Mouse (Mus musculus) right cerebral cortex, postnatal 36 days (tissue): ENCODE data around the gene Amt.
"Not testable (repeated sequence)": the region's sequence is repeated elsewhere in the genome, so short reads cannot be mapped to it uniquely, and the experiment has no call there.

Experiments used
- DNase-seq, 2 experiments: peaks; one replicate each; pipeline ENCODE4 v3.0.0; 2022; ENCODE audit warnings: low spot score in 2 of 2, mixed read lengths in 1 of 2

Gene Amt

DNA sequence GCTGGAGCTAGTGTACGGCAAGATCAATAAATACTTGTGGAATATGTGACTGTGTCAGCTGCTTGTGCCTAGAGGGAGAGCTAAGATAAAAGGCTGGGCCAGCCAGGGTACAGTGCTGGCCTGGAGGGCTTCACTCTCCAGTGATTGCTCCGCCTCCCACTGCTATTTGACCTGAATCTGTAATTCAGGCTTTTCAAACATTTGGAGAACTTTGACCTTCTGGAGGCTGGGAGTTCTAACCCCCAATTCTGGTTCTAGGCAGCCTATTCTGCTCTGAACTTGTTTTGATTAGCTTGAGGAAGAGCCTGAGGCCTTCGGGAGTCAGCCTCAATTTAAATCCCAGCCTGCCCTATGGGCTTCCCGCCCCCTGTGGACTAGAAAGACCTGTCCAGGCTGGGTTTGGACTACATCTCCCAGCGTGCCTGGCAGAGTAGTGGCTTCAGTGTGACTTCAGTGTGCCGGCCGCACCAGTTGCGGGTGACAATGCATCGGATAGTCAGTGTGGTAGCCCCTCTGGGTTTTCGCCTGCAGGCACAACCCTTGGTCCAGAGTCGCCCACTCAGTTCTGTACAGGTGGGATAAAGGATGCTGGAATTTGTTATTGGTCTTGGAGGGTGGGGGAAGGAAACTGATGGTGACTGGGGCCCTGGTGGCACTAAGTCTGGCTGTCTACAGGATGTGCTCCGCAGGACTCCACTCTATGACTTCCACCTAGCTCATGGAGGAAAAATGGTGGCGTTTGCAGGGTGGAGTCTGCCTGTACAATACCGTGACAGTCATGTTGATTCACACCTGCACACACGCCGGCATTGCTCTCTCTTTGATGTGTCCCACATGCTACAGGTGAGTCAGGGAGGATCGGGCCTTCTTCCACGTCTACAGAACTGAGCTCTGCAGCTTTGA is at the start of gene Amt:
Gene Amt (plus strand): TSS at position 401 of the 903 bp plus-strand sequence.
- no peak for DNase-seq

DNA sequence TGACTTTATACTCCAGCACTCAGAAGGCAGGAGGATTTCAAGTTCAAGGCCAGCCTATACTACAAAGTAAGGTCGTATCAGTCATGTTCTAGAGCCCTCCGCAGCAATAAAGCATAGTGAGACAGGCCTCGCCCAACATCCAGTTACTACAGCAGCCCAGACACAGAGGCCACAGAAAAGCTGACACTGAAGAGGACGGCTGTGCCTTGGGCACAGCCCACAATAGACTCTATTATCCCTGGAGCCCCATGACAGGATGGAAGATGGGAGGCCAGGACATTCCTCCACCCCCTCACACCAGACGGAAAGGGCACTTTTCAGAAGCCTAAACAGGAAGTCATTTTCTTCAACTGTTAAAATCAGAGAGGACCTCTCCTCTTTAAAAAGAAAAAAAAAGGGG is 47.7 kb upstream of the Amt start:
- no peak for DNase-seq

DNA sequence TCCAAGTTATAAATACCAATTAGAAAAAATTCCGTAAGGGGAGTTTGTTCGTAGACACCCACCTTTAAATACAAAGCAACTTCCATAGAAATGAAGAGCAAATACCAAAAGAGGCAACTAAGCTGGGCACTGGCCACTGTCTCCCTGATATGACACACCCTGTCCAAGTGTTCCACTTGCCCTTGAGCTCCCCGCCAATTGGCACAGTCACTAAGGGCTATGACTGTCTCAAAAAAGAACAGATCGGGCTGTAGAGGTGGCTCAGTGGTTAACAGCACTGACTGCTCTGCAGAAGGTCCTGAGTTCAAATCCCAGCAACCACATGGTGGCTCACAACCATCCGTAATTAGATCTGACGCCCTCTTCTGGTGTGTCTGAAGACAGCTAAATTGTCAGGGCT is 44.8 kb upstream of the Amt start:
- no peak for DNase-seq

DNA sequence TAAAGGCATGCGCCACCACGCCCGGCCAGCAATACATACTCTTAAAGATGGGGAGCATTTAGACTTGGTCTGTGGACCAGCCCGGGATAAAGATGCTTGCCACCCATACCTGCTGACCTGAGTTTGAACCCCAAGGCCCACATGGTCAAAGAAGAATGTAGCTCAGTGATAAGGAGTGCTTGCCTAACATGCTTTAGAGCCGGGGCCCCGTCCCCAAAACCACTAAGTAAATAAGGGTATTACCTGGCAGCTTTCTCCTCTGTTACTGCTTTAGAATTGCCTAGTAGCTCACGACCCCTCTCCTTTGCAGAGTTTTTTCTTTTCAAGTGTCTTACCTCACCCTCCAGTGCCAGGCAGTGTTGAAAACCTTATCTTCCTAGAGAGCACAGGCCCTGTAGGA is 43.9 kb upstream of the Amt start:
- DNase-seq = no peak

DNA sequence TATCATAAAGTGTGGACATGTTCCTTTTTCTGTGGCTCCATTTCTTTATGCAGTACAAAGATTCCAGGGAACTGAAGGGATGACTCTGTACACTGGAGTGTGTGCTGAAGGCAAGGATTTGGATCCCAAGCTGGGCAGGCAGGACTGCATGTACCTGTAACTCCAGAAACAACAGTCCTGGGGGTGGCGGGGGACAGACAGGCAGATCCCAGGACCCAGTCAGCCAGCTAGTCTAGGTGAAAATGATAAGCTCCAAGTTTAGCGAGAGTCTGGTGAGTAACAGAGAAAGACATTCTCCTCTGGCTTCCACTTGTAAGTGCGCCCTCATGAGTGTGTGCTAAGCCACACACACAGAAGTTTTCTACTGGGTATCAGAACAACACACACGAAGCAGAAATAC is 36.1 kb upstream of the Amt start:
- DNase-seq = no peak

DNA sequence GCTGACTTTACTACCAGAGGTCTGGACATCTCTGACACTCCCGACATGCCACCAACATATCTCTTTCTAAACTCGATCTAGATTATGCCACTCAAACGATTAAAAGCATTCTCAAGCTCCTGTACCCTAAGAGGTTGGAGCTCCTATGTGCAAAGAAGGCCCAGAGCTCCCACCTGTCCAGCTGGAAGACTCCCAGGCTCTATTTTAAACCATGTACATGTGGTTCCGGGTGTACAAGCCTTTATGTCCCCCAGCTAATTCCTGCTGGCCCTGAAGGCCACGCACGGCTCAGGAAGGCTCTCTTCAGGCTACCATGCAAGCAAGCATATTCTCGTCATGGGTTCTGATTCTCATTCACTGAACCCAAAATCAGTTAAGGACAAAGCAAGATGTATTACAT is 34.8 kb upstream of the Amt start:
- no peak for DNase-seq

DNA sequence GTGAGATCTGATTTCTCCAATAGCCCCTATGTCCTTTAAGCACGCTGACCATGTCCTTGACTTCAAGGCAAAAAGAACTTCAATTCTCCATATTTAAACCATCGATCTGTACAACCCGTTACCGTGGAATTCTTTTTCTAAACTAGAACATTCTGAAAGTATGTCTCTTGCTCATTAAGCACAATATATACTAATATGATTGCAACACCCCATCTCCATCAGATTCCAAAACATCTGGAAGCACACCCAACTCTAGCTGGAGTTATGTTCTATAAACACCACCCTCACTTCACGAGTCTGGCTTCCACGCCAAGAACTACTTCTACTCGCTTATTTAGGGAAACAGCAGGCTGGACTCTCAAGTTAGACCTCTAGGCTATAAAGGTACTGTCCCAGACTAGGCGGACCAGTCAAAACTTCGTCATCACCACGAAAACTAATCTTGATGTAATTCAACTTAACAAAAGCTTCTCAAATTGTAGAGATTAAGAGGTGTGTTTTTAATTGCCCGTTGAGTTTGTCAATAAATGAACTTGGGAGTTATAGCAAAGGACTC is 34.1 kb upstream of the Amt start:
- DNase-seq = no peak

DNA sequence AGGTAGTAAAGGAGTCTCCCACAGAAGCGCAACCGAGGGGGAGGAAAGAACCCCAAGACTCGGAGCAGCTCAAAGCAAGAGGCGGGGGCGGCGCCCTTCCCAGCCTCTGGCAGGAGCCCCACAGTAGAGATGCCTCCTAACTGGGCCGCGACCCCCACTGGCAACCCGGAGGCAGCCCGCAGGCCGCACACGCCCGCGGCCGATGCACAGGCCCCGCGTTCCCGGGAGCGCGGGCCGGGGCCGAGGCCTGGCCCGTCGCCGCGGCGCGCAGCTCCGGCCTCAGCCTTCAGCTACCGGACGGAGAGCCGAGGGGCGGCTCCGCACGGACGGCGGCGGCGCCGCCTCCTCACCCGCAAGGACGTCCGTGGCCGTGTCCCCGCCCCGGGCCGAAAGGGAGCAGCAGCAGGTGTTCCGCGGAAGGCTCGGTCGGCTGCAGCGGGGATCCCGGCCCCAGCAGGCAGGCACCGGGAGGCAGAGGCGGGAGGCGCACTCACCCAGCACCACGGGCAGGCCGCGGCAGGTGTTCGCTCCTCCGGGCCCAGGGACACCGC is 33.4 kb upstream of the Amt start:
- peak; percentile 17 to 34 for DNase-seq

DNA sequence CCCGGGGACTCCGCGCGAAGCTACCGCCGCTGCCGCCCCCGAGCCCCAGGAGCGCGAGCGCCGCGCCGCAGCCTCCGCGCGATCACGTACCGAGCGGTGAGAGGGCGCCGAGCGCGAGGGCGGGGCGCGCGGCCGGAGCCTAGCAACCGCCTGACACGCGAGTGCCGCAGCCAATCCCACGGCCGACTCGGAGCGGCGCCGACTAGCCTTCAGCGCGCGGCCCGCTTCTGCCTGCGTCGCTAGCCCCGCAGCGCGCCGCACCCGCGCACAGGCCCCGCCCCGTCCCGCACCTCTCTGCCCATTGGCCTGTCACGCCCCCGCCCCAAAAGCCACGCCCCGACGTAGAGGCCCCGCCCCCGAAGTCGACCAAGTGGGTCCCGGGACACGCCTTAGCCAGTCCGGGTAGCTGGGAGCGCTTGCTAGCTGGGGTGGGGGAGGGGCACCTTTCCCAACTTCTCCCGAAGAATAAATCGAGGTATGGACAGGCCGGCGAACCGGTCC is 32.9 kb upstream of the Amt start, which contains the start of gene Dag1:
Gene Dag1 (minus strand): TSS at position 269 of the 501 bp plus-strand sequence.
- peak; percentile 98 for DNase-seq

DNA sequence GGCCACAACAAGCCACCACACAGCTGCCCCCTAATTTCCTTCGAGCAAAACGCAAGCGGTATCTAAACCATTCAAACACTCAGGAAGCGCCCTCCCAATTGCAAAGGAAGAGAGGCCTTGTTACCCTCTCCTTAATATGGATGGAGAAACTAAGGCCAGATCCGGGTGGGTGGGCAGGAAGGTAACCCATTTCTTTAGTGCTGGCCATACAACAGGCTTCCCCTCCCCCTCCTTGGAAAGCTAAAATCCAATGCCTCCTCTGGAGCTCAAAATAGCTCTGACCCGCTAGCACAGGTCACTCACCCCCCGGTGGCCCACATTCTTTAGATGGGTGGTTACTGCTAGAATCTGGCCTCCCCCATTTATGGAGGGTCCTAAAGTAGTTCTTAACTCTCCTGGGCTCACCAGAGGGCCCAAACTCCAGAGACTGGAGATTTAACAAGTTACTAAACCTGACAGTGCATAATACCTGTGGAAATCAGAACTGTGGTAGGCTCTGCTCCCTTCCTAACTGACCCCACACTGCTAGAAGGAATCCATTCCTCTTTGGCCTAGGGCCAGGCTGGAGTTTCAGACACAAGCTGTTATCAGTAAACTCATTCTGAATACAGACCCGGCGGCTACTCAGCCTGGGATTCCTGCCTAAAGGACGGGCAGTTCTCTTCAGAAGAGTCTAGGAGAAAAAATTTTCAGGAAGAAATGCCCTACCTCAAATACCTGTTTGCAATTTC is 32.3 kb upstream of the Amt start:
- DNase-seq = no peak

DNA sequence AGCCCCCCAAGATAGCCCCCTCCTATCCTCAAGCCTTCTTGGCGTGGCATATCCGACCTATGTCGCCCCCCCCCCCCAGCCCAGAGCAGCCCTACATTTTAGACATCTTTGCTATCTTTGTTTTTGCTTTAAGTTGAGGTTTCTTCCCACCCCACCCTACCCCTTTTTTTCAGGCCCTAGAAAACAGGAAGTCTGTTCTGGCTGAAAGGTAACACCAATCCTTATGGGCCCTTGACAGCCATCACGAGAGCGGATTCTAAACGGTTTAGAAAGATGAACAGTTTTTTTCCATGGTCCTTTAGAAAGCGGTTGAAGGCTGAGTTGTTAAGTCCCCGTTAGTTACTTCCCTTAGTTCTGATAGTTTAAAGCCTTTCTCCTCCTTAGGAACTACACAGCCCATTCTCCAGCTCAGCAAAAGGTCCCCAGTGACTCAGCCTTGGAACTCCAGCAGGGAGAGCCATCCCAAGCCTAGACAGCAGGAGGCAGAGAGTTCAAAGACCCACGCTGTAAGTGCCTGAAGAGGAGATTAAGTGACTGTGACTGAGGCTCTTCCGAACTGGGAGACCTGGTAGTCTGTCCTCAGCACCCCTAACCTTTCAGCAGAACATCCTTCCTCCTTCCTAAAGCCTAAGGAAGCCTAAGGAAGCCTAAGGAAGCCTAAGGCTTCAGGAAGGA is 30.3 kb upstream of the Amt start:
- DNase-seq = no peak

DNA sequence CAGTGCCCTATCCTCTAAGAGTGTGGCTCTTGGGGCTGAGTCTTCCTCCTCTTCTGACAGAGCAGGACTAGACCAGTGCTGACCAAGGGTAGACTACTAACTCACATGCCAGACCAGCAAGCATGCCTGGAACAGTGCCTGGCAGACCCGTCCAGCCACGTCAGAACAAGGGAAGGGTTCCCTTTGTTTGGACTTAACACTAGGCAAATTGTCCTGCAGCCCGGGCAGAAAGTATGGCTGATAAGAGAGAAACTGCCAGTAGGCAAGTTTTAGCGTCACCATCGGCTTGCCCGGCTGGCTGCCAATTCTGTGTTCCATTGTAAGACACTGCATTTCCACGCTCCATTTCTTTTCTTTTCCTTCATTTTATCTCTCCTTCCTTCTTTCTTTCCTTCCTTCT is 29.0 kb upstream of the Amt start:
- no peak for DNase-seq

DNA sequence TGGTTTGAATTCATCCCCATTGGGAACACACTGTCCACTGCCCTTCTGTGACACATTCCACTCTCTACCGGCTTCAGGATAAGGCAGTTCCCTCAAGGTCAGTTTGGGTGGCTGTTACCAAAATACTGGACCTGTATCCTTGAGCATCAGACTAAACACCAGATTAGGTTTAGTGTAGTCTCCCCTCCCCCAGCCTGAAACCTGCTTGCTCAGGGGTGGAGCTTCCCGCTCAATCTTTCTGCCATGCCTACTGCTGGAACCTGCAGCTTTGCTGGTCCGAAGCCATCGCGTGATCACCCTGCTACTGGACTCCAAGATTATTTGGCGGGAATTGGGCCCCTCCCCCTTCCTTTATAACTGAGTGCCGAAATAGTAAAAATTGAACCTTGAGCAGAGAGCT is 28.0 kb upstream of the Amt start:
- DNase-seq = not testable (repeated sequence)

DNA sequence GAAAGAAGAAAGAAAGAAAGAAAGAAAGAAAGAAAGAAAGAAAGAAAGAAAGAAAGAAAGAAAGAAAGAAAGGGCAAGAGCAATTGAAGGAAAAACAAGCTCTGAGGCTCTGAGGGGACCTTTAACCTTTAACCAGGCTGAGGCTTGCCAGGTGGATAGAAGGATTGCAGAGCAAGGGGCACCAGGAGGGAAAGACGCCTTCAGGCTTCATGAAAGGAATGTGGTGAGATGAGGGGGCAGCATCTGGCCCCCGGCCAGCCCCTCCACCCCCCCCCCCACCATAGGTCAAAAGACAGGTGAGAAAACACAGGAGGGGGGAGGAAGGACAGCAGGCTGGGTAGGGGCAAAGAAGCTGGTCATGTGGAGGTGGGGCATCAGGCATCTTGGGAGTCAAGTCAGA is 24.7 kb upstream of the Amt start:
- DNase-seq = no peak

DNA sequence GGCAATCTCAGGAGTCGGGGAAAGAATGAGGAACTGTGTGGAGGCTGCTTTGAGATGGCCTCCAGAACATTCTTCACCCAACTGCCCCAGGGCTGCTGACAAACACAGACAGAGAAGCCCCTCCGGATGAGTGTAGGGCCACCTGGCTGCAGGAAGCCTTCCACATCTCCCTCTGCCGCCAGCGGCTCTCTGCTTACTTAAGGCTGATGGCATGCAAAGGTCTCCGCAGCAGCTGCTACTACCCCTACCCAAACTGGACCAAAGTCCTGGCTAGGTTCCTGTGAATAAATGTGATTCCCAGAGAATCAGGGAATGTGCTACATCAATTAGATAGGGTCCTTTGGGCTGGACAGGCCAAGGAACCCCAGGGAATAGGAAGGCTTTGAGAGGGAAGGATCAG is 24.0 kb upstream of the Amt start:
- DNase-seq = no peak

DNA sequence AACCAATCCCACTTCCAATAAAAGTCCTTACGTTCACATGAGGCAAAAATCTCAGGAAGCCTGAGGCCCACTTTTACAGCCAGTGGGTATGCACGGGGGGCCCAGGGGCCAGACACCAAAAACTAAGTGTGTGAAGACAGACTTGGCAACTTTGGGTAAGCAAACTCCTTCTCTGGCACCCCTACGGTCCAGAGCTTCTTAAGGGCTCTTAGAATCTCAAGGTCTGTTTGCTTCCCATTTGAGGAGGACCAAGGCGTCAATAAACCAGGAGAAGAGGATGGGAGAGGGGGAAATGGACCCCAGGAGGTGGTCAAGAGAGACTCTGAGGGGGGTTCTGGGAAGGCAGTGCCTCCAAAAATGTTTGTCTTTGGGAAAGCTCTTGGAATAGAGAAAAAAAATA is 23.2 kb upstream of the Amt start:
- DNase-seq = no peak

DNA sequence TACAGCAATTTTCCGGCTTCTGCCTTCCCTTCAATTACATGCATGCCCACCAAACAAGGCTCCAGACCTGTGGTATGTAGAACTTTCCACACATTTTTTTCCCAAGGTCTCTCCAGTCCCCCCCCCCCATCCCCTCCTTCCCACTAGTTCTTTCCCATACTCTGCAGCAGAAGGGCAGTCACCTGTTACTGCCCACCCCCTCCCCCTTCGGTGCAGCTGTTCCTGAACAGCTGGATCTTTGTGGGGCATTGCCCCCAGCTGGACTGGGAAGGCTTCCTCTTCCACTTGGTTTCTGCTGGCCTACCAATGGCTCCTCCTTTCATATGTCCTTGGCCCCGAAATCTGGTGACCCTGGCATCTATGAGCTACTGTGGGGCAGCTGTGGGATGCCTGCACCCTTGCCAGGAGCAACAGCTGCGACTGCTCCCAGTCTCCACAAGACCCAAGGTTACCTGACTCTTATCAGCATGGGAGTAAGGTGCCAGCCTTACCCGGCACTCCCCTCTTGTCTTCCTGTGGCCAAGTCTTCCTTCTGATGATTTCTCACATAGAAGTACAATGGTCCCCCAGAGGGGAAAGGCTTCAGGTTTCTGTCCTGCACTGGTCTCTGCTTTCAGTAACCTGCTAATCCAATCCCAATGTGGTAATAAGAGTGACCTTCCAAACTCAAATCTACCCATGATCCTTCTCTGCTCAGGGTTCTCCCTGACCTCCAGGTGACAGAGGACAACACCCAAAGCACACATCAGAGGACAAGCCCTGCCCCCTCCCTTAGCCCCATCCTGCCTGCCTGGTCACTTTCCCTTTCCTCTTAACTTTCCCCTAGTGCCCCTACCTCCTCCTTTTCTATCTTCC is 21.9 kb upstream of the Amt start:
- no peak for DNase-seq

DNA sequence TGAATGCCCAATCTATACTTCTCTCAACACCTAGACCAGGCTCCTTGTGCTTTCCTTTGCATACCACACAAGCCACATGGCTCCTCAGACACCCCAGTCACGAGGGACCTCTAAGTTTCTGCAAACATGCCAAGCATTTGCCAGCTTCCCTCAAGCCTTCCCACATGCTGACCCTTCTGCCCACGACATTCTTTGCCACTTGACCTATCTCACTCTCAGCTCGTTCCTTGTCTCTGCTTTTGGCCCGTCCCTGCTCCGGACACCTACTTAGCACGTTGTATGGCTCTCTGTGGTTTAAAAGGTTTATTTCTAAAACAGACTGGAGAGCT is 21.4 kb upstream of the Amt start:
- no peak for DNase-seq

DNA sequence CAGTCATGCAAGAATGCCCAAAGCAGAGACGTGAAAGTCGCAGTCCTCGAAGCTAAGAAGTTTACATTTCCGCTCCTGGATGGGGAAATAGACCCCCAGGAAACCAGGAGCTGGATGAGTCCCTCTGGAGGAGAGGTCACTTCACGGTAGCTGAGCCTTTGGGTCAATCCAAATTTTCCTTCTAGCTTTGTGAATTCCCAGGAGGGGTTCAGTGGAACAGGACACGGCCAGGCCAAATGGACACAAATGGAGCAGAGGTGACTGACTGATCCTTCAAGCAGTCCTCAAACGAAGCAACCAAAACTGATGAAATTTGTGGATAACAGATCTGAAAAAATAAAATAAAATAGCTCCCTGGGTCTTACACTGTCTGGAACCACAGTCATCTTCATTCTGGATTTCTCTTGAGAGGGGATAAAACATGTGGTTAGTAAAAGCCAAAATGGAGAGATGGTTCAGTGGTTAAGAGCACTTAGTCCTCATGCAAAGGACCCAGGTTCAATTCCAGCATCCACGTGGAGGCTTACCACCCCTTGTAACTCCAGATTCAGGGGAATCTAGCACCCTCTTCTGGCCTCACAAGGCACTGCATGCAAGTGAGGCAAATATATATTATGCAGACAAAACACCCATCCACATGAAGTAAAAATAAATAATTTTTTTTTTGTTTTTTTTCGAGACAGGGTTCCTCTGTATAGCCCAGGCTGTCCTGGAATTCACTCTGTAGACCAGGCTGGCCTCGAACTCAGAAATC is 17.8 kb upstream of the Amt start:
- DNase-seq = no peak
